Mouse (Mus musculus): ENCODE data around the gene Slc26a6. TPM values are rescaled to one million over a fixed set of nuclear protein-coding genes. Genes with fewer than 3 reads are reported as not detected.

Slc26a6 gene
- polyA plus RNA-seq (2014; fragmentation: Illumina TruSeq; extraction: RNeasy Lipid Tissue Mini Kit (QIAGEN cat#74804); ENCODE audit: low read depth, low replicate concordance) = not detected

DNA sequence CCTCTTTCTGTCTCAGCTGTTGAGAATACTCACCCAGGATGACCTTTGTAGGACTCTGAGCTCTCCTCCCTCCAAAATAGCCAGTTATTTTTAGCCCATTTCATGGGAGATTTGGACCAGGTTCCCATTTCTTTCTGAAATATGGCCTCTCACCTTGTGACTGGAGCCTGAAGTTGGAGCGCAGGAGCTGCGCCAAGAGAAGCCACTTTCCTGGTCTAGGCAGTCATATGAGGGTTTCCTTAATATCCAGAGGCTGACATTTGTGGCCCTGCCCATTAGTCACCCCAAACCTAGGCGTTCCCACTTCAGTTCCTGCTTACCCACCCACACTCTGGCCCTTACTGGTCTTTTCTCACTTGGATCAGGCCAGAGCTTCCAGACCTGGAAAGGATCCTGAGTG, at the start of gene Slc26a6:
Gene Slc26a6, plus strand, starts transcription at position 308 of the 400 bp plus-strand sequence.

DNA sequence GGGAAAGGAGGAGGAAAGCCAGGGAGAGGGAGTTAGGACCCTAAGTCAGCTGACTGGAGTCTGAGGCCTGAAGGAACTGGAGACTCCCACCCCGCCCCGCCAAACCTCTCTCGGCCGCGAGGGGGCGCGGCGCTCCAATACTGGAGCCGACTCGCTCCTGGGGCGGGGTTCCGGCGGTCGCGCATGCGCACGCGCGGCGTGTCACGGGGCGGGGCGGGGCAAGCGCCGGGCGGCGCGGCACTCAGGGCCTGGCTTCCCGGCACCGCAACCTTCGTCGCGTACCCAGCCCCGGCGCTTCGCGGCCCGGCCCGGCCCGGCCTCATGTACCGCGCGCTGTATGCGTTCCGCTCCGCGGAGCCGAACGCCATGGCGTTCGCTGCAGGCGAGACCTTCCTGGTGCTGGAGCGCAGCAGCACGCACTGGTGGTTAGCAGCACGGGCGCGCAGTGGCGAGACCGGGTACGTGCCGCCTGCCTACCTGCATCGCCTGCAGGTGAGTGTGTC, 44.9 kb upstream of the Slc26a6 start, which contains the start of gene Nckipsd:
Gene Nckipsd, plus strand, starts transcription at position 206 of the 503 bp plus-strand sequence.

DNA sequence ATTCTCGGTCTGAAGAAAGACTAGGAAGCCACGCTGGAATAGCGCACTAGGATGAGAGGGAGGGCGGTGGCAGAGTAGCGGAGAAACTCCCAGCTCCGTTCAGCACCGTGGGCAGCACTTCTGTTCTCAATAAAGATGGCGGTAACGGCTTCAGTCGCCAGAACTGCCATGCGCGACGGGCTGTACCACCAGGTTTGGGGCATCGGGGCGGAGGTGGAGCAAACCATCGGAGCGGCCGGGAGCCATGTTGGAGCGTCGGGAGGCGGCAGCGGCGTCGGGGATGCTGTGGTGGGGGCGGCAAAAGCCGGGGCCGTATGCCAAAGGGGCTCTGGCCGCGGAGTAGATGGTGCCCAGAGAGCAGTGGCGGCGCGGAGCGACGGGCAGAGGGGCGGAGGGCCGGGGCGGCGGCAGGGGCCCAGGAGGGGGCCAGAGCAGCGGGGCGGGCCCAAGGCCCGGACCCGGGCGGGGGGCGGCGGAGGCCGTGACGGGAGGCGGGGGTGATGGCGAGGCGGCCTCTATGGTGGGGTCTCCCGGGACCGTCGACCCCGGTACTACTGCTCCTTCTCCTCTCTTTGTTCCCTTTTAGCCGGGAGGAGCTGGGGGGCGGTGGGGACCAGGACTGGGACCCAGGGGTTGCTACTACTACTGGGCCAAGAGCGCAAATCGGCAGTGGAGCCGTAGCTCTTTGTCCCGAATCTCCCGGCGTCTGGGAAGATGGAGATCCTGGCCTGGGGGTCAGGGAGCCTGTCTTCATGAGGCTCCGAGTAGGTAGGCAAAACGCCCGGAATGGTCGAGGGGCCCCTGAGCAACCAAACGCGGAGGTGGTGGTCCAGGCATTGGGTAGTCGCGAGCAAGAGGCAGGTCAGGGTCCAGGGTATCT, 27.0 kb upstream of the Slc26a6 start, which contains the start of gene Celsr3:
Gene Celsr3, plus strand, starts transcription at position 501 of the 880 bp plus-strand sequence.

GRCm38 (mm10) chr9:108914491-108914890, 61.4 kb downstream of the Slc26a6 start, which contains the start of gene Tmem89:
Tmem89 (plus strand) TSS chr9:108914619.

DNA sequence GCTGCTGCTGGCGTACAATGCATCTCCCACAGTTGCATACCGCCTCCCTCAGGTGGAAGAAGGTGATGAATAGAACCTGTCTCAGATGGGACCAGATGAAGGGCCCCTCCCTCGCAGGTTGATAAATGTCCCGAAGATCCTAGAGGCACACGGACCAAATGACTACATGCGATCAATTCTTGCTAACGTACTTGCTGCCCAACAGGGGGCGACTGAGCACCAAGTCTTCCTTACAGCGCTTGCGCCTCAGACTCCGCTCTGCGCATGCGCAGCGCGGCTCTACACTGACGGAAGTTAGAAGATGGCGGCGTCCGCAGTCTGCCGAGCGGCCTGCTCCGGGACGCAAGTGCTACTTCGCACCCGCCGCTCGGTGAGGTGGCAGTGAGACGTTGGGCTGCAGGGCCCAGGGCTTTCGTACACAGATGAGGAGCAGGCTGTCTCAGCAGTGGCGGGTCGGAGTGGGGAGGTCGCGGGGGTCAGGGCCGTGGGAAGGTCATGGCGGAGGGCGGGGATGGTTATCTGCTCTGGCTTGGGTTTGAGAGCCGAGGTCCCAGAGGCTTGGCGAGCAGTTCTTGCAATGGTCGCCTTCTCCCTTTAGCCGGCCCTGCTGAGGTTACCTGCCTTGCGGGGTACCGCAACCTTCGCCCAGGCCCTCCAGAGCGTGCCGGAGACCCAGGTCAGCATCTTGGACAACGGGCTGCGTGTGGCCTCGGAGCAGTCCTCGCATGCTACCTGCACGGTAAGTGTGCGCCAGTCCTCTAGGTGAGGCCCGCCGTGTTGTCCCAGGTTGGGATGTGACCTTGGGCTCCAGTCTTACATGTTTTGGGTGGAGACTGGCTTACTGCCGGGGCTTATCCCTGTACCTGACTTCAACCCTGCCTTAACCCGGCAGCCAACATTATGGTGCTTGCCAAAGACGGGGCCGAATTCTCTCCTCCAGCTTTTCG, 83.6 kb downstream of the Slc26a6 start, which contains the start of gene Uqcrc1:
Gene Uqcrc1, plus strand, starts transcription at position 216 of the 947 bp plus-strand sequence.

DNA sequence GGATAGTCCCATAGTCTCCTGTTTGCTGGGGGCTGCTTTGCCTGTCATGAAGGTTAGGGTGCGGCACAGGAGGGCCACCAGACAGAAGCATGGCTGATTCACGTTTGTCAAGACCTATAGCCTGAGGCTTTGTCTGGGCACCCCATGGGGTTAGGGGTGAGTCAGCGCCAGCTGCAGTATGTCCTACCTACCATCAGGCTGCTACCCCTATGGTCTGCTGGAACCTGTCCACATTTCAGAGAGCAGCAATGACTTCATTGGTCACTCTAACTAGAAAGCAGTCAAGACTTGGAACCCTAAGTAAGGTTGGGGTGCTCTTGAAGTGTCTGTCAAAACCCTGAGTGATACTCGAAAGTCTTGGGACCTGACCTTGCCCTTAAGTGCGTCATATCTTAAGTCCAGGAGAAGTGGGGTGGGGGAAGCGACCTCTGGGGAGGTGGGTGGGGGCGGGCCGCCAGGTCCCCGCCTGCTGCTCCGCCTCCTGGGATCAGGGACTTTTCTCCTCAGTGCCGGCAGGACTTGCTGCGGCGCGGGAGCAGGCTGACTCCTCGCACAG, 100.1 kb downstream of the Slc26a6 start, which contains the start of gene Col7a1:
Gene Col7a1, plus strand, starts transcription at position 506 of the 556 bp plus-strand sequence.

Other genes with a start within 250 kb of the Slc26a6 start
- gene Arih2, start 203.9 kb upstream of the Slc26a6 start, polyA plus RNA-seq (2014; fragmentation: Illumina TruSeq; extraction: RNeasy Lipid Tissue Mini Kit (QIAGEN cat#74804); ENCODE audit: low read depth, low replicate concordance) = 58.1 TPM
- 111 TPM for gene Slc25a20, start 191.2 kb upstream of the Slc26a6 start, polyA plus RNA-seq (2014; fragmentation: Illumina TruSeq; extraction: RNeasy Lipid Tissue Mini Kit (QIAGEN cat#74804); ENCODE audit: low read depth, low replicate concordance)
- 111 TPM for gene Prkar2a, start 164.0 kb upstream of the Slc26a6 start, polyA plus RNA-seq (2014; fragmentation: Illumina TruSeq; extraction: RNeasy Lipid Tissue Mini Kit (QIAGEN cat#74804); ENCODE audit: low read depth, low replicate concordance)
- 183 TPM for gene Ip6k2, start 69.5 kb upstream of the Slc26a6 start, polyA plus RNA-seq (2014; fragmentation: Illumina TruSeq; extraction: RNeasy Lipid Tissue Mini Kit (QIAGEN cat#74804); ENCODE audit: low read depth, low replicate concordance)
- gene Nckipsd, start 44.9 kb upstream of the Slc26a6 start, polyA plus RNA-seq (2014; fragmentation: Illumina TruSeq; extraction: RNeasy Lipid Tissue Mini Kit (QIAGEN cat#74804); ENCODE audit: low read depth, low replicate concordance) = 0.47 TPM
- gene Celsr3, start 27.0 kb upstream of the Slc26a6 start, polyA plus RNA-seq (2014; fragmentation: Illumina TruSeq; extraction: RNeasy Lipid Tissue Mini Kit (QIAGEN cat#74804); ENCODE audit: low read depth, low replicate concordance) = 0.17 TPM
- gene Tmem89, start 61.3 kb downstream of the Slc26a6 start, polyA plus RNA-seq (2014; fragmentation: Illumina TruSeq; extraction: RNeasy Lipid Tissue Mini Kit (QIAGEN cat#74804); ENCODE audit: low read depth, low replicate concordance) = not detected
- 50.7 TPM for gene Uqcrc1, start 83.3 kb downstream of the Slc26a6 start, polyA plus RNA-seq (2014; fragmentation: Illumina TruSeq; extraction: RNeasy Lipid Tissue Mini Kit (QIAGEN cat#74804); ENCODE audit: low read depth, low replicate concordance)
- 0.70 TPM for gene Col7a1, start 100.3 kb downstream of the Slc26a6 start, polyA plus RNA-seq (2014; fragmentation: Illumina TruSeq; extraction: RNeasy Lipid Tissue Mini Kit (QIAGEN cat#74804); ENCODE audit: low read depth, low replicate concordance)
- 0.52 TPM for gene Ucn2, start 132.7 kb downstream of the Slc26a6 start, polyA plus RNA-seq (2014; fragmentation: Illumina TruSeq; extraction: RNeasy Lipid Tissue Mini Kit (QIAGEN cat#74804); ENCODE audit: low read depth, low replicate concordance)
- gene Pfkfb4, start 138.5 kb downstream of the Slc26a6 start, polyA plus RNA-seq (2014; fragmentation: Illumina TruSeq; extraction: RNeasy Lipid Tissue Mini Kit (QIAGEN cat#74804); ENCODE audit: low read depth, low replicate concordance) = 1.0 TPM
- gene Shisa5, start 185.3 kb downstream of the Slc26a6 start, polyA plus RNA-seq (2014; fragmentation: Illumina TruSeq; extraction: RNeasy Lipid Tissue Mini Kit (QIAGEN cat#74804); ENCODE audit: low read depth, low replicate concordance) = 32.3 TPM
- gene Trex1, start 206.5 kb downstream of the Slc26a6 start, polyA plus RNA-seq (2014; fragmentation: Illumina TruSeq; extraction: RNeasy Lipid Tissue Mini Kit (QIAGEN cat#74804); ENCODE audit: low read depth, low replicate concordance) = not detected
- 12.2 TPM for gene Atrip, start 220.8 kb downstream of the Slc26a6 start, polyA plus RNA-seq (2014; fragmentation: Illumina TruSeq; extraction: RNeasy Lipid Tissue Mini Kit (QIAGEN cat#74804); ENCODE audit: low read depth, low replicate concordance)
- gene Ccdc51, start 229.2 kb downstream of the Slc26a6 start, polyA plus RNA-seq (2014; fragmentation: Illumina TruSeq; extraction: RNeasy Lipid Tissue Mini Kit (QIAGEN cat#74804); ENCODE audit: low read depth, low replicate concordance) = 1.5 TPM
- 717 TPM for gene Tma7, start 229.3 kb downstream of the Slc26a6 start, polyA plus RNA-seq (2014; fragmentation: Illumina TruSeq; extraction: RNeasy Lipid Tissue Mini Kit (QIAGEN cat#74804); ENCODE audit: low read depth, low replicate concordance)
- 5.8 TPM for gene Plxnb1, start 242.1 kb downstream of the Slc26a6 start, polyA plus RNA-seq (2014; fragmentation: Illumina TruSeq; extraction: RNeasy Lipid Tissue Mini Kit (QIAGEN cat#74804); ENCODE audit: low read depth, low replicate concordance)

All from adrenal gland, adult 10 weeks (tissue).